Mouse (Mus musculus) layer of hippocampus, adult 9-10 months (tissue): ENCODE measurements at regions not wholly inside any gene's neighbourhood (a gene's known extent, or its start where the extent isn't known, plus 50 kb on each side); places are given as distances from the start of the nearest gene placed in this dataset.

Source experiments
- DNase-seq: peaks from one replicate; pipeline ENCODE4 v3.0.0; 2022; ENCODE audit warnings: low spot score

DNA sequence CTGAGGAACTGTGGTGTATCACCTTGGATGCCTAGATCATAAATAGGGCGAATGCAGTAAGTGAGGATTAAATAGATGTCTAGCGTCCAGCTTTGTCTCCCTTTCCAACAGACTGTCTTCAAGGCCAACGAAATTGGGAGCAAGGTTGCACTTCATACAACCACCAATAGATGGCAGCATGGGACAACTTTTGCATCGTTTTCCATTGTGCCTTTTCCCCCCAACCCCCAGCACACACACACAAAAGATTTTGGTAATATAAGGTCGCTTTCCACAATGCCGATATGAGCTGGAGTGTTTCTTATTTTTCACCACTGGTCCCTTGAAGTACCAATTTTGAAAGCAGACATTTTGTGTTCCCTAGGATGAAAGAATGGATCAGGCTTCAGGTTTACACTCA, 304.7 kb downstream of the BC048507 start:
- peak; percentile 55 for DNase-seq

DNA sequence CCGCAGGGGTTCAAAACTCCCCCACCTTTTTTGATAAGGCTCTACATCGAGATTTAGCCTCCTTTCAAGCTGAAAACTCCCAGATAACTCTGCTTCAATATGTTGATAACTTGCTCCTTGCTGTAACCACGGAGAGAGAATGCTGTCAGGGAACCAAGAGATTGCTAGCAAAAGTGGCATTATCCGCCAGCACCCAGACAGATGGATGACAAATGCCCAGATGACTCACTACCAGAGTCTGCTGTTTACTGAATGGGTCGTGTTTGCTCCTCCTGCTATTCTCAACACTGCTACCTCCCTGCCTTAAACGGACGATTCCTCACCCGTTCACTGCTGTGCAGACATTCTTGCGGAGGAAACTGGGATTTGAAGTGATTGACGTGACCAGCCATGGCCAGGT, 310.3 kb downstream of the BC048507 start:
- peak; percentile 18 for DNase-seq
